Mouse (Mus musculus): ENCODE measurements around the gene Dock11. TPM values are rescaled to one million over a fixed set of nuclear protein-coding genes. Genes with fewer than 3 reads are reported as not detected.

Gene Dock11
- polyA plus RNA-seq, 1 experiment, result not detected

DNA sequence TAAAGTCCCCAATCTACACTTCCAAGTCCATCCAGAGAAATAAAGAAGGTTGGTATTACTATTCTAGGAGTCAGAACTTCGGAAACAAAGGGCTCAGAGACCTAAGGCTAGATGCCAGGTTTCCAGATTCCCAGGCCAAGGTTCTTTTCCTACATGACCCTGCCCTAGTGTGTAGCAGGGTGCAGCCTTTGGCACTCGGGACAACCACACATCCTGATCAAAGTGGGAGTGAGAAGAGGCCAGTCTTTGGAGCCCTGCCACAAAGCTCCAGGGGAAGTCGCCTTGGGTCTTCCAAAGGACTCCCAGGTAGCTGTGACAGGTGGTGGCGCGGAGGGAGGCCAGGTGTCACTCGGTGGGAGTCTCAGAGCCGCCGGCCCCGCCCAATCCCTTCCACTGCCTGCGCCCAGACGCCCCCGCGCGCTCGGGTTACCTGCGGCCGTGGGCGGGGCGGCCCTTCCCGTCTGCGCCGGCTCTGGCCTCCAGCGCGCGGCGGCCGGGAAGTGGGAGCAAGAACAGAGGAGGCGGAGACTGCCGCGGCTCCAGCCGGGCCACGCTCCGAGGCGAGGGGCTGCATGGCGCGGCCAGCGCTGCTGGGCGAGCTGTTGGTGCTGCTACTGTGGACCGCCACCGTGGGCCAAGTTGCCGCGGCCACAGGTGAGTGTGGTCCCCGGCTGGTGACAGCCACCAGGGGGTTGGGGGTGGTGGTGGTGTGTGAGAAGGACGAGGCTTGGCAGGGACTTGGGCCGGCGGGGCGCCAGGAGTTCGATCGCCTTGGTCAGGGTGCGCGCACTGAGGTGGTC, 223.2 kb downstream of the Dock11 start, which contains the start of gene Il13ra1:
Il13ra1 (plus strand) TSS at position 489 of the 800 bp plus-strand sequence.
- TF ChIP-seq GATA1 (IDR thresholded peaks at IDR 0.05; ENCODE audit: low read length) (no peak), TAL1 (IDR thresholded peaks at IDR 0.05; ENCODE audit: low read length) (no peak)
- Histone ChIP-seq H3K9me3 (ENCODE audit: control insufficient read depth, low read length) (no peaks in the 10 kb centered on the region), H3K36me3 (ENCODE audit: control insufficient read depth) (no peaks in the 10 kb centered on the region), H3K27me3 (ENCODE audit: control insufficient read depth) (peaks cover 11% of the 10 kb centered on the region), H3K4me1 (ENCODE audit: control insufficient read depth) (no peaks in the 10 kb centered on the region), H3K4me3 (replicated peaks) (no peak within 1 kb of the TSS)

DNA sequence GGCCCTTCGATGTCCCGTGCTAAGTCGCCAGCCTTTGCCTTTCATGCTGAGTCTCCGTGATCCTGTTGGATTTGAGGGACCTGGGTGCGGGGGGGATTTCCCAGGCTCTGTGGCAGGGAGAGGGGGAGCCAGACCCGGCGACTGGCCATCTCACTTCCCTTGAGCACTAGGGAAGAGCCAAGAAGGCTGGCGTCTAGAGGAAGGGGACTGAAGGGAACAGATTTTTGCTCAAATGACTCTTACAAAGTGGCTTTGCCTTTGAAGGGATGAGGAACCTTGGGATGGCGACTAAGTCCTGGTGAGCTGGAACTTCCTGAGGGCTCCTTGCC, 223.8 kb downstream of the Dock11 start:
- Histone ChIP-seq H3K27me3 (ENCODE audit: control insufficient read depth) (peaks cover 11% of the 10 kb centered on the region), H3K4me3 (replicated peaks) (no peak overlapping the region), H3K4me1 (ENCODE audit: control insufficient read depth) (no peaks in the 10 kb centered on the region), H3K9me3 (ENCODE audit: control insufficient read depth, low read length) (no peaks in the 10 kb centered on the region), H3K36me3 (ENCODE audit: control insufficient read depth) (no peaks in the 10 kb centered on the region)
- TF ChIP-seq TAL1 (IDR thresholded peaks at IDR 0.05; ENCODE audit: low read length), result no peak
- no peak for TF ChIP-seq GATA1 (IDR thresholded peaks at IDR 0.05; ENCODE audit: low read length)

DNA sequence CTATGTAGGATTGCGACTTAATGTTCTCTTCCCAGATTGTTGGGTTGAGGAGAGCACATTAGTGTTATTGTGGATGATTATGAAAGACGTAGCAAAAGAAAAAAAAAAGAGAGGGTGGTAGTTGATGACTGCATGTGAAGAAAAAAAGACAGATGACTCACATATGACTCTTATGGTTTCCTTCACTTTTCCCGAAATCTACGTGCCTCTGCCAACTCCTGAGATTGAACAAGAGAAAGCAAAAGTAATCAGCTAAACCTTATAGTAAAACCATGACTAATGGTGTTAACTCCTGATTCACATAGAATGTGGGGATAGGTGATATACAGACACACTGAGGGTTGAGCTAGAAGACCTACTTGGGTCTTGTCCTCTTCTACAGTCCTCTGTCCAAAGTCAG, 226.5 kb downstream of the Dock11 start:
- Histone ChIP-seq H3K27me3 (ENCODE audit: control insufficient read depth) (peaks cover 11% of the 10 kb centered on the region), H3K36me3 (ENCODE audit: control insufficient read depth) (no peaks in the 10 kb centered on the region), H3K4me3 (replicated peaks) (no peak overlapping the region), H3K4me1 (ENCODE audit: control insufficient read depth) (no peaks in the 10 kb centered on the region), H3K9me3 (ENCODE audit: control insufficient read depth, low read length) (no peaks in the 10 kb centered on the region)
- TF ChIP-seq GATA1 (IDR thresholded peaks at IDR 0.05; ENCODE audit: low read length) (no peak), TAL1 (IDR thresholded peaks at IDR 0.05; ENCODE audit: low read length) (no peak)

Other genes with a start within 250 kb of the Dock11 start
- gene Il13ra1, start 223.3 kb downstream of the Dock11 start, polyA plus RNA-seq (2012), result not detected in 2 replicates